Mouse (Mus musculus) C2C12 (cell line): ENCODE results near the gene Malsu1. TPM values are rescaled to one million over a fixed set of nuclear protein-coding genes. Genes with fewer than 3 reads are reported as not detected.

ENCODE experiments used
- H3K27me3 ChIP-seq: one replicate; pipeline ENCODE4 v1.6.1; 2011; ENCODE audit not compliant: control insufficient read depth, insufficient read depth, insufficient read length
- H3K36me3 ChIP-seq: one replicate; pipeline ENCODE4 v1.6.1; 2011; ENCODE audit not compliant: control insufficient read depth, insufficient read depth
- H3K4me3 ChIP-seq: one replicate; pipeline ENCODE4 v1.5.1; 2011; ENCODE audit warnings: mild to moderate bottlenecking, control low read depth; ENCODE audit not compliant: poor library complexity, insufficient read depth, severe bottlenecking
- H3K79me2 ChIP-seq: one replicate; pipeline ENCODE4 v1.6.1; 2011; ENCODE audit not compliant: control insufficient read depth, insufficient read depth
- H3K79me3 ChIP-seq: one replicate; pipeline ENCODE4 v1.6.1; 2011; ENCODE audit warnings: low read depth, control low read depth
- H3ac ChIP-seq: one replicate; pipeline ENCODE3; 2011; ENCODE audit warnings: low read depth; ENCODE audit not compliant: control insufficient read depth, insufficient read length
- CEBPB ChIP-seq: IDR thresholded peaks from one replicate; pipeline ENCODE4 v1.6.1; 2011; ENCODE audit warnings: low read depth, mild to moderate bottlenecking, control low read depth, moderate library complexity
- CTCF ChIP-seq: IDR thresholded peaks from one replicate; pipeline ENCODE4 v1.5.1; 2011; ENCODE audit not compliant: control insufficient read depth, insufficient read depth, insufficient read length
- FOSL1 ChIP-seq: IDR thresholded peaks from one replicate; pipeline ENCODE4 v1.8.0; 2011; ENCODE audit warnings: mild to moderate bottlenecking, low read length; ENCODE audit not compliant: poor library complexity, insufficient read depth, severe bottlenecking
- MAX ChIP-seq: IDR thresholded peaks from one replicate; pipeline ENCODE4 v1.6.1; 2011; ENCODE audit warnings: mild to moderate bottlenecking, control low read depth
- MYOD1 ChIP-seq: IDR thresholded peaks from one replicate; pipeline ENCODE4 v1.6.1; 2011; ENCODE audit warnings: low read depth; ENCODE audit not compliant: control insufficient read depth, insufficient read length
- MYOG ChIP-seq: IDR thresholded peaks from one replicate; pipeline ENCODE4 v1.6.1; 2011; ENCODE audit not compliant: control insufficient read depth, insufficient read length; ENCODE audit errors: extremely low read depth
- USF1 ChIP-seq: IDR thresholded peaks from one replicate; pipeline ENCODE4 v1.6.1; 2011; ENCODE audit warnings: low read depth, mild to moderate bottlenecking, control low read depth, moderate library complexity
- polyA plus RNA-seq: library from polyadenylated mRNA; unstranded; fragments of >200 nt; fragmentation: generic; extraction: Trizol; gene quantifications from one replicate; pipeline ENCODE4 v1.2.1, GENCODE M21; 2012; ENCODE audit warnings: missing spikeins

Malsu1 gene
- polyA plus RNA-seq, 1 experiment, result 19.3 TPM

GRCm38 (mm10) chr6:49055256-49055733, 18.3 kb upstream of the Malsu1 start:
- Histone ChIP-seq H3K79me3 (no peaks in the 10 kb centered on the region), H3ac (no peak overlapping the region), H3K79me2 (no peaks in the 10 kb centered on the region), H3K27me3 (peaks cover 4% of the 10 kb centered on the region), H3K36me3 (no peaks in the 10 kb centered on the region), H3K4me3 (no peak overlapping the region)
- TF ChIP-seq CEBPB (no peak), FOSL1 (no peak), MAX (no peak), MYOD1 (no peak), CTCF (no peak), MYOG (no peak), USF1 (no peak)

- Histone ChIP-seq H3K27me3 (peaks cover 4% of the 10 kb centered on the region), H3K79me3 (no peaks in the 10 kb centered on the region), H3ac (no peak overlapping the region), H3K79me2 (no peaks in the 10 kb centered on the region), H3K4me3 (no peak overlapping the region), H3K36me3 (no peaks in the 10 kb centered on the region)
- TF ChIP-seq FOSL1 (no peak), MYOG (no peak), CEBPB (no peak), MAX (no peak), CTCF (no peak), USF1 (no peak), MYOD1 (no peak)
Observed at GRCm38 (mm10) chr6:49056009-49056408, 17.6 kb upstream of the Malsu1 start.

- no peak overlapping the region for H3ac ChIP-seq
- H3K4me3 ChIP-seq, result no peak overlapping the region
- no peaks in the 10 kb centered on the region for H3K79me2 ChIP-seq
- peaks cover 4% of the 10 kb centered on the region for H3K27me3 ChIP-seq
- TF ChIP-seq CEBPB, result no peak
- peak; percentile 47 for TF ChIP-seq CTCF
- no peaks in the 10 kb centered on the region for H3K79me3 ChIP-seq
- H3K36me3 ChIP-seq, result no peaks in the 10 kb centered on the region
Observed at GRCm38 (mm10) chr6:49057053-49058021, 16.3 kb upstream of the Malsu1 start.

GRCm38 (mm10) chr6:49068361-49068760, 5.2 kb upstream of the Malsu1 start:
- Histone ChIP-seq H3K79me3 (no peaks in the 10 kb centered on the region), H3K36me3 (no peaks in the 10 kb centered on the region), H3K4me3 (no peak overlapping the region), H3K27me3 (no peaks in the 10 kb centered on the region), H3K79me2 (no peaks in the 10 kb centered on the region), H3ac (no peak overlapping the region)
- TF ChIP-seq MAX (no peak), MYOG (no peak), FOSL1 (no peak), USF1 (no peak), CEBPB (no peak), CTCF (no peak), MYOD1 (no peak)

GRCm38 (mm10) chr6:49074117-49074490, 509 bp downstream of the Malsu1 start:
- no peaks in the 10 kb centered on the region for H3K27me3 ChIP-seq
- H3K4me3 ChIP-seq, result peak overlapping the region; percentile 92
- H3K36me3 ChIP-seq, result peaks cover 10% of the 10 kb centered on the region
- H3K79me3 ChIP-seq, result peaks cover 50% of the 10 kb centered on the region
- peak overlapping the region; percentile 95 for H3ac ChIP-seq
- H3K79me2 ChIP-seq, result peaks cover 56% of the 10 kb centered on the region
- TF ChIP-seq FOSL1 (no peak), MYOD1 (no peak), CEBPB (no peak), USF1 (no peak), CTCF (no peak), MAX (no peak), MYOG (no peak)

- H3K79me3 ChIP-seq, result peaks cover 65% of the 10 kb centered on the region
- TF ChIP-seq FOSL1, result no peak
- TF ChIP-seq MAX, result no peak
- H3K4me3 ChIP-seq, result no peak overlapping the region
- no peak overlapping the region for H3ac ChIP-seq
- H3K36me3 ChIP-seq, result peaks cover 28% of the 10 kb centered on the region
- peaks cover 84% of the 10 kb centered on the region for H3K79me2 ChIP-seq
- no peaks in the 10 kb centered on the region for H3K27me3 ChIP-seq
Observed at GRCm38 (mm10) chr6:49077894-49078293, 4.3 kb downstream of the Malsu1 start.
